Mouse (Mus musculus): ENCODE results near the gene Nlrx1. TPM values are rescaled to one million over a fixed set of nuclear protein-coding genes. Genes with fewer than 3 reads are reported as not detected.

The Nlrx1 gene
- polyA plus RNA-seq (2012; rRNA removed): 15.2 and 17.4 TPM in 2 replicates

DNA sequence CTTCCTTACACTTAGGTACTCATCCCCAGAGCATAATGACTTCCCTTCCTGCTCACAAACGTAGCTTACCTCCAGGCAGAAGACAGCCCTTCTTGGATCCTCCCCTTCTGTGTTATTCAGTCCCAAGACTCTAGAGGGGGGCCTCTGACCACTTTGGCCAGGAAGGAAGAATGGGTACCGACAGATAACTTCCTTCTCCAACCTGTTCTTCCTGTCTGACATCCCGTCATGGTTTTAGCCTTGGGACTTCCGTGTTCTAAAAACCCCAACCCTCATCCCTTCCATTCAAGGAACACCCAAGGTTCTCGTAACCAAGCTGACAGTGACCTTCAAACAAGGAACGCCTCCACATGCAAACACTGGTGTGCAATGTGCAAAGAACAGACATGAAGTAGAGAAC, at the start of gene Nlrx1:
Nlrx1 (minus strand) TSS at position 168 of the 400 bp plus-strand sequence.
- Histone ChIP-seq H3K4me3 (ENCODE audit: insufficient read depth, low read depth, low read length) (peak within 1 kb of the TSS; percentile 66), H3K27ac (ENCODE audit: insufficient read depth, low read depth, low read length) (peak within 1 kb of the TSS; percentile 72), H3K27me3 (replicated peaks; ENCODE audit: control insufficient read depth, insufficient read depth, low read length) (no peaks in the 10 kb centered on the region), H3K36me3 (ENCODE audit: control insufficient read depth, insufficient read depth, low read length) (no peaks in the 10 kb centered on the region), H3K4me1 (ENCODE audit: control insufficient read depth, insufficient read depth, low read length) (peaks cover 8% of the 10 kb centered on the region; the same call in 1 of the 2 replicates)
- TF ChIP-seq POLR2A (IDR thresholded peaks at IDR 0.05; ENCODE audit: low read depth, low read length): no peak
- no peak for TF ChIP-seq CTCF (conservative IDR thresholded peaks at IDR 0.05; ENCODE audit: insufficient read depth, insufficient read length, low read depth, low read length)
- DNase-seq: peak; percentile 27
- 55% methylated on average over 6 of the region's 6 CpGs for WGBS

DNA sequence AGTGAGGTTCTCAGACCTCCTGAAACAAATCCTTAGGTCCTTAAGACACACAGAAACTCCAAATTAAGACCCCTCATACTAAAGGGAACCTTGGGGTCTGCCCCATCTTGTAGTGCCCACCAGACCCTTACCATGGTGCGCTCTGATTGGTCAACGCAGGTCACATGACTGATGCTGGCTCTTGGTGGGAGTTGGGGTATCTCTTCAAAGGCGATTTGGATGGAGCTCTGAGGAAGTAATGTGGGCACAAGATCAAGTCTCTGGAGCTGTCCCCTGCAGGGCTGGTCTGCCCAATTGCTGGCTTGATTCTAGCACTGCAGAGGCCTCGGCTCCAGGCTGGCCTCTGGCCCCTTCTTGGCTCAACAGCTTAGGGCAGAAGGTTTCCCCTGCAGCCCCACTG, 49.1 kb upstream of the Nlrx1 start:
- Histone ChIP-seq H3K27ac (ENCODE audit: insufficient read depth, low read depth, low read length) (peak overlapping the region; percentile 69), H3K4me1 (ENCODE audit: control insufficient read depth, insufficient read depth, low read length) (peaks cover 9% of the 10 kb centered on the region), H3K36me3 (ENCODE audit: control insufficient read depth, insufficient read depth, low read length) (peaks cover 12% of the 10 kb centered on the region), H3K27me3 (replicated peaks; ENCODE audit: control insufficient read depth, insufficient read depth, low read length) (no peaks in the 10 kb centered on the region), H3K4me3 (ENCODE audit: insufficient read depth, low read depth, low read length) (peak overlapping the region; percentile 98; the same call in 1 of the 2 replicates)
- no peak for DNase-seq
- WGBS: 71% methylated on average over 4 of the region's 4 CpGs
- no peak for TF ChIP-seq POLR2A (IDR thresholded peaks at IDR 0.05; ENCODE audit: low read depth, low read length)
- no peak for TF ChIP-seq CTCF (conservative IDR thresholded peaks at IDR 0.05; ENCODE audit: insufficient read depth, insufficient read length, low read depth, low read length)

DNA sequence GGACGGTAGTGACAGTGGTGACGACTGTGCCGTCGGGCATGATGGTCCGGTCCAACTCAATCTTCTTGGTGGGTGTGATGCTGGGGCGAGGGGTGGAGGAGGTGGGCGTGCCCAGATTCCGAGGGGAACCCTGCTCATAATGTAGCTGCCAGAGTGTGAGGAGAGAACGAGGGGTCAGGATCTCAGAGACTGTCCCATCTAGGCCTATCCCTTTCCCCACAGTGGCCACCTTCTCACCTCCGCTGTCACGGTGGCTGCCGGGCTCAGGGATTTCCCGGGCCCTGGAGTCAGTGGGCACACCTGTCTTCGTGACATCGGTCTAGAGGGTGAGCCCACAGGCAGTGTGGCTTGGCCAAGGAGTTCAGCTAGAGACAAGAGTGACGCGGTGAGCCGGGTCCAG, 46.5 kb upstream of the Nlrx1 start:
- no peak overlapping the region for H3K27ac ChIP-seq (ENCODE audit: insufficient read depth, low read depth, low read length)
- H3K36me3 ChIP-seq (ENCODE audit: control insufficient read depth, insufficient read depth, low read length): peaks cover 12% of the 10 kb centered on the region
- peaks cover 3% of the 10 kb centered on the region for H3K4me1 ChIP-seq (ENCODE audit: control insufficient read depth, insufficient read depth, low read length)
- no peak for DNase-seq
- H3K27me3 ChIP-seq (replicated peaks; ENCODE audit: control insufficient read depth, insufficient read depth, low read length): no peaks in the 10 kb centered on the region
- TF ChIP-seq POLR2A (IDR thresholded peaks at IDR 0.05; ENCODE audit: low read depth, low read length): no peak
- no peak for TF ChIP-seq CTCF (conservative IDR thresholded peaks at IDR 0.05; ENCODE audit: insufficient read depth, insufficient read length, low read depth, low read length)
- no peak overlapping the region for H3K4me3 ChIP-seq (ENCODE audit: insufficient read depth, low read depth, low read length)
- 91% methylated on average over 18 of the region's 18 CpGs for WGBS

DNA sequence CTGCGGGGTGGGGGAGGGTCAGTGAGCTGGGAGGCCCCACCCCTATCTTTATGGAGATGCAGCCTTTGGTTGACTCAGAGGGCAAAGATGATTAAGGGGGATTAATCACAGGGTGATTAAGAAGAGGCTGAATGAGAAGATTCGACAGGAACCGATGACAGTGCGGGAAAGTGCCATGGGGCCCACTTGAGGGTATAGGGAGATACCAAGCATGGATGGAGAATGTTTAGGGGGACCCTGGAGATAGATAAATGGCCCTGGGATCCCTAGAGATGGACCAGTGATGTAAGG, 45.8 kb upstream of the Nlrx1 start:
- Histone ChIP-seq H3K4me1 (ENCODE audit: control insufficient read depth, insufficient read depth, low read length) (peaks cover 3% of the 10 kb centered on the region), H3K36me3 (ENCODE audit: control insufficient read depth, insufficient read depth, low read length) (peaks cover 12% of the 10 kb centered on the region), H3K27ac (ENCODE audit: insufficient read depth, low read depth, low read length) (no peak overlapping the region), H3K4me3 (ENCODE audit: insufficient read depth, low read depth, low read length) (no peak overlapping the region), H3K27me3 (replicated peaks; ENCODE audit: control insufficient read depth, insufficient read depth, low read length) (no peaks in the 10 kb centered on the region)
- WGBS: 92% methylated on average over 4 of the region's 4 CpGs
- DNase-seq: no peak
- TF ChIP-seq CTCF (conservative IDR thresholded peaks at IDR 0.05; ENCODE audit: insufficient read depth, insufficient read length, low read depth, low read length): no peak
- no peak for TF ChIP-seq POLR2A (IDR thresholded peaks at IDR 0.05; ENCODE audit: low read depth, low read length)

DNA sequence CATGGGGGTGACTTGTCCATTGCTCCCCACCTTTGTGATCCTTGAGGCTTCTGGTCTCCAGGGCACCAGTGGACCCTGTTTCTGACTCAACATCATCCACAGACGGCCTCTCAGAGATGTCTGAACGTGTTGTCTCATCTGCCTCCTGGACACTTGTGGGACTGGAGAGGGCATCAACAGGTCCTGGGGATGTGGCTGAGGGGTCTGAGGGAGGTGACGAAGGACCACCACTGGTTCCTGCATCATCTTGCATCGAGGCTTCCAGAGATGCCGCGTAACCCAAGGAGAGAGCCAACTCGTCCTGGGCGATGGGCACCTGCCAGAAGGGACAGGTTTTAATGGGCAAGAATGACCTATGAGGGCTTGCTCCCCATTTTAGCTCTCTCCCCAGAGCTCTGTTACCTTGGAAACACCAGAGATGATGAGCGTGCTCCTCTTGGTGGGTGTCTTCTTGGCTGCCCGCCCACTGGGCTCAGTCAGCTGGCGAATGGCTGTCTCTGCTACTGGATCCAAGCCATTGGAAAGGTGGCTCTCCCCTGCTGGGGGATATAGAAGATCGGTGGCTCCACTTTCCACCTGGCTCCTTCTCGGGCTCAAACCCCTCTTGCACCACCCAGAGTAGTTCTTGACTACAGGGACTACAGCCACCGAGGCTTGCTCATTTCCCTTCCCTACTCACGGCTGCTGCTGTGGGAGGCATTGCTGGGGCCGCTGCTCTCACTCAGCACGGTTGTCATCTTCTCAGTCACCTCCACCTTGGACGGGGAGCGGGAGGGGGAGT, 45.3 kb upstream of the Nlrx1 start:
- 79% methylated on average over 19 of the region's 19 CpGs for WGBS
- Histone ChIP-seq H3K27me3 (replicated peaks; ENCODE audit: control insufficient read depth, insufficient read depth, low read length) (no peaks in the 10 kb centered on the region), H3K36me3 (ENCODE audit: control insufficient read depth, insufficient read depth, low read length) (peaks cover 12% of the 10 kb centered on the region), H3K4me3 (ENCODE audit: insufficient read depth, low read depth, low read length) (no peak overlapping the region), H3K4me1 (ENCODE audit: control insufficient read depth, insufficient read depth, low read length) (peaks cover 3% of the 10 kb centered on the region), H3K27ac (ENCODE audit: insufficient read depth, low read depth, low read length) (no peak overlapping the region)
- no peak for DNase-seq
- no peak for TF ChIP-seq POLR2A (IDR thresholded peaks at IDR 0.05; ENCODE audit: low read depth, low read length)
- no peak for TF ChIP-seq CTCF (conservative IDR thresholded peaks at IDR 0.05; ENCODE audit: insufficient read depth, insufficient read length, low read depth, low read length)

DNA sequence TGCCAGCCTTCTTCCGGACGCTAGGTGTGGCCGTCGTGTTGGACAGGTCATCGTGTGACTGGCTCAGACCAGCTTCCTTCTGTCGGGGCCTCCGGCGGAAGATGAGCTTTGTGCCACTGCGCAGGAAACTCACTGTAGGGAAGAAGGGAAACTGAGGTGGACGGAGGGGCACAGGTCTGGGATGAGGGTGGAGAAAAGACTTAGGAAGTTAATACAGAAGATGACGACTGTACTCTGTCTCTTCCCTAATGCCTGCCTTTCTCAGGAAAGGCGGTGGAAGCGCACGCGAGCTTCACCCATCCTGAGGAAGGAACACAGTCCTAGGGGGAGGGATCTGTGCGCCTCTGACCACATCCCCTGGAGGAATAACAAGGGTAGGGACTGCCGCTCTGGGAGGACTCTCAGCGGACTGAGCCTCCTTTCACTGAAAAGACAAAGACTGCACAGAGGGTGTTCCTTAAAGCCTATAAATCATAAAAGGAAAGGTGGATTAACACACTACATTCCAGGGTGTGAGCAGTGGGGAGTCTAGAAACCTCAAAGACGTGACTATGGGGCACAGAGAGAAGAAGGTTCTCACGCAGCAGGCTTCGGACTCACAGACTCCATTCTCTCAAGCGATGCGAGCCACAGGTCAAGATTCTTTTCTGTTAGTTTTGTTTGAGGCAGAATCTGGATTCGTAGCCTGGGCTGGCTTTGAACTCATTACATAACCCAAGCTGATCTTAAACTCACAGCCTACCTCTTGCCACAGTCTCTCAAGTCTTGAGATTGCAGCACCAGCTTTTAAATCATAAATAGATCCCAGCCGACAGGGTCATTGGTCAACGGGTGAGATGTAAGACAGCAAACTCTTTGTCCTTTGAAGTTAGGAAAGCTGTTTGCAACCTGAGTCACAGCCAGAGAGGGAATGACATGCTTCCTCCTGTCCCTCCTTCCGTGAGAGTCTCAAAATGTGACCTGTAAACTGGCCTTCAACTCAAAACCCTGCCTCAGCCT, 43.0 kb upstream of the Nlrx1 start:
- Histone ChIP-seq H3K27ac (ENCODE audit: insufficient read depth, low read depth, low read length) (peak overlapping the region; percentile 81), H3K27me3 (replicated peaks; ENCODE audit: control insufficient read depth, insufficient read depth, low read length) (no peaks in the 10 kb centered on the region), H3K4me3 (ENCODE audit: insufficient read depth, low read depth, low read length) (peak overlapping the region; percentile 27), H3K4me1 (ENCODE audit: control insufficient read depth, insufficient read depth, low read length) (no peaks in the 10 kb centered on the region), H3K36me3 (ENCODE audit: control insufficient read depth, insufficient read depth, low read length) (peaks cover 9% of the 10 kb centered on the region; the same call in 1 of the 2 replicates)
- TF ChIP-seq POLR2A (IDR thresholded peaks at IDR 0.05; ENCODE audit: low read depth, low read length) (no peak), CTCF (conservative IDR thresholded peaks at IDR 0.05; ENCODE audit: insufficient read depth, insufficient read length, low read depth, low read length) (no peak)
- 46% methylated on average over 27 of the region's 27 CpGs for WGBS
- DNase-seq: peak; percentile 78

DNA sequence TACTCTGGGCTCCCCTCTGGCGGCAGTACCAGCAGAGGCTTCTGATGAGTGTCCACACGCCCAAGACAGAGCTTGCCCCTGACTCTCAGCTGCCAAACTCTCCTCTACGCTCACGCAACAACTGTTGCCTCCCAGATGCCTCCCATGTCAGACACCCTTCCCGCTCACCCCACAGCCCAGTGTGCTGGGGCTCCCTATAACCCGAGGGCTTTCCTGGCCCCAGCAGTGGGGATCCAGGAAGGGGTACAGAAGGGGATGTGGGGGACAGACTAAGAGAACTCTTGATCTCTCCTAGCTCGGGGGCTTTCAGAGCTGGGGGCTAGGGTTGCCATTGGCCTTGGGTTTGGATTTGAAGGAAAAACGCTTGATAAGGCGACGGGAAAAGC, 42.3 kb upstream of the Nlrx1 start:
- H3K27me3 ChIP-seq (replicated peaks; ENCODE audit: control insufficient read depth, insufficient read depth, low read length): no peaks in the 10 kb centered on the region
- no peaks in the 10 kb centered on the region for H3K4me1 ChIP-seq (ENCODE audit: control insufficient read depth, insufficient read depth, low read length)
- peaks cover 9% of the 10 kb centered on the region; the same call in 1 of the 2 replicates for H3K36me3 ChIP-seq (ENCODE audit: control insufficient read depth, insufficient read depth, low read length)
- TF ChIP-seq CTCF (conservative IDR thresholded peaks at IDR 0.05; ENCODE audit: insufficient read depth, insufficient read length, low read depth, low read length) (no peak), POLR2A (IDR thresholded peaks at IDR 0.05; ENCODE audit: low read depth, low read length) (no peak)
- H3K27ac ChIP-seq (ENCODE audit: insufficient read depth, low read depth, low read length): peak overlapping the region; percentile 78
- WGBS: 58% methylated on average over 10 of the region's 10 CpGs
- no peak overlapping the region for H3K4me3 ChIP-seq (ENCODE audit: insufficient read depth, low read depth, low read length)
- DNase-seq: no peak
